Mouse (Mus musculus): ENCODE measurements around the gene Dvl2. TPM values are rescaled to one million over a fixed set of nuclear protein-coding genes. Genes with fewer than 3 reads are reported as not detected.

Gene Dvl2
- polyA plus RNA-seq, 1 experiment, result 28.6 TPM

DNA sequence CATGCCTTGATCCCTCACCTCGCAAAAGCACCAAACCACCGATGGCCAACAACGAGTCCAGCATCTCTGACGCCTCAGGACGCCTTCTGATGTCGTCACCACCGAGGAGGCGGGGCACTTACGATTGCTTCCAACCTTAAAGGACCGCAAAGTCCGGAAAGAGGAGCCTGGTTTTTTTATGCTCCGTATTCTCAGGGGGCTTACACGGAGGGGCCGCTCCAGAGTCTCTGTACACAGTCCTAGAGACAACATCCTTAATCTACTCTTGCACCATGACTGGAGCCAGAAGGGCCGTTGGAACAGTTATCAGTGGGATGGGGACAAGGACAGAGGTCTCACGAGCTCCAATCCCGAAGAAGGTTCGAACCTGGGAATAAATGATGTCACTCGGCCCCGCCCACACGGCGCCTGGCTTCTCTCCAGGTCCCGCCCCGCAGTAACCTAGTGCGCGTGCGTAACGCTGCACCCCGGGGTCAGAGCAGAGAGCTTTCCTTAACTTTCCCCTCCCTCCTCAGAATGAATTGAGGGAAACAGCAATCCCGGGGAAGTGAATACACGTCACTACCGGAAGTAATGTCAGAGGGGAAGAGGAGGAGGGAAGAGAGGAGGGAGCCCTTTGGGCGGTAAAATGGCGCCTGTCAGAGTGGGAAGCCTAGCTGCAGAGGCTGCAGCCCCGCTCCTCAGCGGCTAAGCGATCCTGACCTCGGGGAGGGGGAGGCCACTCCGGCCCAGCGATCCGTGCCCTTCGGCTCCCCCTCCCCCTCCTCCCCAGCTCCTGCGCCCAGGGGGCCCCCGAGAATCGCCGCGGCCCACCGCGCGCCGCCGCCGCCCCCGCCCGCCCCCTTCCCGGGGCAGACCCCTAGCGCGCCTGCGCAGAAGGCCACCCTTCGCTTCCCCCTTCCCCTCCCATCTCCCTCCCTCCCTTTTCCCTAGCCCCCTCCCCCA, 19.9 kb upstream of the Dvl2 start:
- Histone ChIP-seq H3K9me3 (no peaks in the 10 kb centered on the region), H3K27me3 (replicated peaks) (no peaks in the 10 kb centered on the region), H3K4me1 (peaks cover 44% of the 10 kb centered on the region), H3K36me3 (replicated peaks; ENCODE audit: low read length) (peaks cover 59% of the 10 kb centered on the region), H3K4me3 (replicated peaks) (peak overlapping the region; percentile 95)
- TF ChIP-seq GATA1 (IDR thresholded peaks at IDR 0.05; ENCODE audit: borderline replicate concordance, low read length) (no peak), FLI1 (IDR thresholded peaks at IDR 0.05; ENCODE audit: low read length) (peak; percentile 90; the same call in 1 of the 2 replicates)

DNA sequence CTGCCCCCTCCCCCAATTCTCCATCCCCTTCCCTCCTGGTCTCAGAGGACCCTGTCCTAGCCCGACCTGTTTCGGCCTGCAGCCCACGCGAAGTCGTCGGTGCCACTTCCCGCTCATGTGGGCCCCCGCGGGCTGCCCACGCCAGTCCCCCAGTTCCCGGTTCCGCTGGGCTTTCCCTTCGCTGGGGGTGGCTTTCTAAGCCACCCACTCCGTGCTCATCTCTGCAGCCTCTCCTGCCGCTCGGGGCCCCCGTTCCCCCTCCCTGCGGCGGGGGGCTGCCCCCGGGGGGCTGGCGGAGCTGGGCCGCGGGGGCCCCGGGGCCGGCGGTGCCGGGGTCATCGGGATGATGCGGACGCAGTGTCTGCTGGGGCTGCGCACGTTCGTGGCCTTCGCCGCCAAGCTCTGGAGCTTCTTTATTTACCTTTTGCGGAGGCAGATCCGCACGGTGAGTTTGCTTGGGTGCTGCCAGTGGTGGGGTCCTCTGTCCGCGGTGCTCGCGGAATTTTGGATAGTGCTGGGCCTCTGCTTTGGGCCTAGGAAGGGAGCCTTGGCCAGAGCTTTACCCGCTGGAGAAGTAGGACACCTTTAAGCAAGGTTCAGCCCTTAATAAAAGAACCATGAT, 19.1 kb upstream of the Dvl2 start, which contains the start of gene Ctdnep1:
Gene Ctdnep1 (plus strand): TSS at position 16 of the 622 bp plus-strand sequence.
- TF ChIP-seq FLI1 (IDR thresholded peaks at IDR 0.05; ENCODE audit: low read length) (no peak), GATA1 (IDR thresholded peaks at IDR 0.05; ENCODE audit: borderline replicate concordance, low read length) (no peak)
- peak within 1 kb of the TSS; percentile 95 for H3K4me3 ChIP-seq (replicated peaks)
- H3K9me3 ChIP-seq, result no peaks in the 10 kb centered on the region
- peaks cover 57% of the 10 kb centered on the region for H3K36me3 ChIP-seq (replicated peaks; ENCODE audit: low read length)
- no peaks in the 10 kb centered on the region for H3K27me3 ChIP-seq (replicated peaks)
- peaks cover 44% of the 10 kb centered on the region for H3K4me1 ChIP-seq

DNA sequence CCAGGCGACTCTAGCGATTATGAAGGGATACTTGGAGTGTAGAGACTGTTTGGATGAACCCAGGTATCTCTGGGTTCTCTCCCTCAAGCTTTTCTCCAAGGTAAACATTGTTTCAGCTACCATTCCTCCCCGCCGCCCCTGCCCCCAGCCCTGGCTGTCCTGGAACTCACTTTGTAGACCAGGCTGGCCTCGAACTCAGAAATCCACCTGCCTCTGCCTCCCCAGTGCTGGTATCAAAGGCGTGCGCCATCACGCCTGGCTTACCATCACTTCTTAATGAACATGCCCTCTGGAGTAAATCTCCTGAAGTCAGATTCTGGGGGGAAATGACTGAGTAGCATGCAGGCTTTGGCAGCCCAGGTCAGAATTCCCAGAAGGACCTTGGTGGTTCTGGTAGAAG, 18.2 kb upstream of the Dvl2 start, which contains the start of gene Elp5:
Gene Elp5 (minus strand): TSS at position 293 of the 400 bp plus-strand sequence.
- Histone ChIP-seq H3K9me3 (no peaks in the 10 kb centered on the region), H3K36me3 (replicated peaks; ENCODE audit: low read length) (peaks cover 58% of the 10 kb centered on the region), H3K4me1 (peaks cover 44% of the 10 kb centered on the region), H3K27me3 (replicated peaks) (no peaks in the 10 kb centered on the region), H3K4me3 (replicated peaks) (peak within 1 kb of the TSS; percentile 95)
- no peak for TF ChIP-seq FLI1 (IDR thresholded peaks at IDR 0.05; ENCODE audit: low read length)

DNA sequence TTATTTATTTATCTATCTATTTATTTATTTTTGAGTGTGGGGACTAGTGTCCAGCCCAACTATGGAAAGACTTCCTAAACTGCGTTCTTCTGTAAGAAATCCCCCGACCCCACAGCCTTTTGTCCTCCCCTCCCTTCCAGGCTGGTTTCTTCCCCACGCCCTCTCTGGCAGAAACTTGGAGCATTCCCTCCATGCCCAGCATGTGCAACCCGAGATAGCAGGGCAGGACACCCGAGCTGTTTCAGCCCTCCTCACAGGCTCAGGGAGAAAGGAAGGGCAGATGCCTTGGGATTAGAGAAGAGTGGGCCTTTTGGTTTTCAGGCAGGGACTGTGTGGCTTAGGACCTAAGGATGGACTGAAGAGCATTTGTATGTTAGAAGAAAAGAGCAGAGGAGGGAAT, 17.5 kb upstream of the Dvl2 start:
- H3K36me3 ChIP-seq (replicated peaks; ENCODE audit: low read length), result peaks cover 59% of the 10 kb centered on the region

DNA sequence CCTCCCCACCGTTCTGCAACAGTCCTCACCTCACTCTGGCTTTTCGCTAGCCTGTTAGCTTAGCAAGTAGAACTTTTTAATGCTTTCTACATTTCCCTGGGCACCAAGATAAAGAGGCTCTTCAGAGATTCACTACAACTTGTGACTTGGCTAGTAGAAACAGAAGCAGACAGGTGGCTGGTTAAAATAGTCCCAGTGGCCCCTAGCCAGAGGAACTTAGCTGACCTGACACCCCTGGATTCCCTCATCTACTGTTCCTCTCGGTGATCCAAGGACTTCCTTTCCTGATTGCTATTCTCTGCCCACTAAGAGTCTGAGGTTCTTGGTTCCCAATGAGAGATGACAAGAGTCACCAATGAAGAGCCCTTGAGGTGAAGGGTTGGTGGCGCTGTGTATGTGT, 17.0 kb upstream of the Dvl2 start:
- no peaks in the 10 kb centered on the region for H3K27me3 ChIP-seq (replicated peaks)
- TF ChIP-seq GATA1 (IDR thresholded peaks at IDR 0.05; ENCODE audit: borderline replicate concordance, low read length) (no peak), FLI1 (IDR thresholded peaks at IDR 0.05; ENCODE audit: low read length) (no peak)
- H3K9me3 ChIP-seq, result no peaks in the 10 kb centered on the region
- peak overlapping the region; percentile 79 for H3K4me3 ChIP-seq (replicated peaks)
- peaks cover 60% of the 10 kb centered on the region for H3K36me3 ChIP-seq (replicated peaks; ENCODE audit: low read length)
- H3K4me1 ChIP-seq, result peaks cover 49% of the 10 kb centered on the region

More for the DNA sequence above, 17.5 kb upstream of the Dvl2 start:
- peak overlapping the region; percentile 95 for H3K4me3 ChIP-seq (replicated peaks)
- H3K4me1 ChIP-seq, result peaks cover 45% of the 10 kb centered on the region
- no peak for TF ChIP-seq FLI1 (IDR thresholded peaks at IDR 0.05; ENCODE audit: low read length)
- TF ChIP-seq GATA1 (IDR thresholded peaks at IDR 0.05; ENCODE audit: borderline replicate concordance, low read length), result no peak
- H3K27me3 ChIP-seq (replicated peaks), result no peaks in the 10 kb centered on the region
- H3K9me3 ChIP-seq, result no peaks in the 10 kb centered on the region

DNA sequence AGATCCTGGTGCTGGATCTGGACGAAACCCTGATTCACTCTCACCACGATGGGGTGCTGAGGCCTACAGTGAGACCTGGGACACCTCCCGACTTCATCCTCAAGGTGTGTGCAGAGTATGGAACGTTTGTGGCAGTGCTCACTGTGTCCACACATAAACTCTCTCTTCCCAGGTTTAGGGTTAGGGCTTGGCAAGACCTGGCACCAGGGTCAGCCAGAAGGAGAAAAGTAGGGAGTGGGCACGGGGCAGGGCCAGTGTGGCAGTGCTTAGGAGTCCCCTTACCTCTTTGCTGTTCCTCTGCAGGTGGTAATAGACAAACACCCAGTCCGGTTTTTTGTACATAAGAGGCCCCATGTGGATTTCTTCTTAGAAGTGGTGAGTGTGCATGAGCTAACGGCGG, 16.0 kb upstream of the Dvl2 start:
- Histone ChIP-seq H3K27me3 (replicated peaks) (no peaks in the 10 kb centered on the region), H3K9me3 (no peaks in the 10 kb centered on the region), H3K36me3 (replicated peaks; ENCODE audit: low read length) (peaks cover 64% of the 10 kb centered on the region), H3K4me3 (replicated peaks) (no peak overlapping the region), H3K4me1 (peaks cover 41% of the 10 kb centered on the region)
- no peak for TF ChIP-seq GATA1 (IDR thresholded peaks at IDR 0.05; ENCODE audit: borderline replicate concordance, low read length)
- no peak for TF ChIP-seq FLI1 (IDR thresholded peaks at IDR 0.05; ENCODE audit: low read length)

DNA sequence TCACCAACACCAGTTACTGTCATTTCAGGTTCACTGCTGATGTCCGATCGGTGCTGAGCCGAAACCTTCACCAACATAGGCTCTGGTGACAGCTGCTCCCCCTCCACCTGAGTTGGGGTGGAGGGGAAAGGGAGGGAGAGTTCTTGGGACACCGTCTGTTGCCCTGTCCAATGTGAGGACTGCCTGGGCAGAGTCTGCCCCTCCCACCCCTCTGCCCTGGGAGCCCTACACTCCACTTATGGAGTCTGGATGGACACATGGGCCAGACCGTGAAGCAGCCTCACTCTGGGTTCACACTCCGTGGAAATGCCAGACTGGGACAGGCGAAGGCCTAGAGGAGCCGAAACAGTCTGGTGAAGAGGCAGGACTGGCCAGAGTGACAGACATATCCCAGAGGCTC, 10.4 kb upstream of the Dvl2 start:
- Histone ChIP-seq H3K4me1 (peaks cover 43% of the 10 kb centered on the region), H3K36me3 (replicated peaks; ENCODE audit: low read length) (peaks cover 77% of the 10 kb centered on the region), H3K27me3 (replicated peaks) (no peaks in the 10 kb centered on the region), H3K4me3 (replicated peaks) (peak overlapping the region; percentile 7), H3K9me3 (no peaks in the 10 kb centered on the region)
- TF ChIP-seq FLI1 (IDR thresholded peaks at IDR 0.05; ENCODE audit: low read length), result no peak
- no peak for TF ChIP-seq GATA1 (IDR thresholded peaks at IDR 0.05; ENCODE audit: borderline replicate concordance, low read length)

DNA sequence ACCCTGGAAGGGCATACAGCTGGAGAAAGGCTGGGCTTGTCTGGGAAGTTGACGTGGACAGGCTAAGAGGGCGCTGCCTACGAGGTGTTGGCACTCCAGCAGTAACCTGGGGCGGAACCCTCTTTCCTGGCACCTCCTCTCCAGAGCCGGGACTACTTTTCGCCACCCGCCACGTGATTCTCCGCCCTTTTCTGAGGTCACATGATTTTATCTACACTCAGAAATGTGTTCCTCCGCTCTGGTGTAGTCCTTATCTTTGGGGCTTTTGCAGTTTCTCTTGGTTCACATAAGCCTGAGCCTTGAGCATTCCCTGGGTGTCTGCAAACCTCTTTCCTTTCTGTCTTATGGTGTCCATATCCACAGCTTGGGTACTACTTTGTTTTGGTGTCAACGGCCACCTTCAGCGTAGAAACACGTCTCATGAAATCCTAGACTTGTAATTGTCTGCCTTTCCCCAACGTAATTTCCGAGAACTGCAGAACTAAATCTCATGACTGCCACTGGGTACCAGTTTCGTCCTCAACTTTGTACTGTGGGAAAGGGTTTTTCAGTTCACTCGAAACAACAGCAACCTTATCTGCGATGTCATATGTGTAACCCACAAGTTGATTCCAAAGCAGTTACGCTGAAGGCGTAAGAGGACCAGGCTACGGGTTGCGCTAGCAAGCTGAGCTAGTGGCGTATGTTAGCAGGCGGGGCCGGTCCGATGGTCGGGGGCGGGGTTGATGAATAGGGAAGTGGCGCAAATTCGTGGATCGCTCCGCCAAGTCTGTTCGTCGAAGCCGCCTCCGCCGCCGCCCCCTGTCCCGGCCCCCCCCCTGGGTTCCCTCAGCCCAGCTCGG, 9.3 kb upstream of the Dvl2 start, which contains the start of gene Gabarap:
Gene Gabarap (plus strand): TSS at position 294 of the 842 bp plus-strand sequence.
- peaks cover 70% of the 10 kb centered on the region for H3K36me3 ChIP-seq (replicated peaks; ENCODE audit: low read length)
- H3K9me3 ChIP-seq, result no peaks in the 10 kb centered on the region
- TF ChIP-seq FLI1 (IDR thresholded peaks at IDR 0.05; ENCODE audit: low read length) (no peak), GATA1 (IDR thresholded peaks at IDR 0.05; ENCODE audit: borderline replicate concordance, low read length) (peak; percentile 78; the same call in 1 of the 3 replicates)
- peaks cover 43% of the 10 kb centered on the region for H3K4me1 ChIP-seq
- no peaks in the 10 kb centered on the region for H3K27me3 ChIP-seq (replicated peaks)
- H3K4me3 ChIP-seq (replicated peaks), result peak within 1 kb of the TSS; percentile 96

DNA sequence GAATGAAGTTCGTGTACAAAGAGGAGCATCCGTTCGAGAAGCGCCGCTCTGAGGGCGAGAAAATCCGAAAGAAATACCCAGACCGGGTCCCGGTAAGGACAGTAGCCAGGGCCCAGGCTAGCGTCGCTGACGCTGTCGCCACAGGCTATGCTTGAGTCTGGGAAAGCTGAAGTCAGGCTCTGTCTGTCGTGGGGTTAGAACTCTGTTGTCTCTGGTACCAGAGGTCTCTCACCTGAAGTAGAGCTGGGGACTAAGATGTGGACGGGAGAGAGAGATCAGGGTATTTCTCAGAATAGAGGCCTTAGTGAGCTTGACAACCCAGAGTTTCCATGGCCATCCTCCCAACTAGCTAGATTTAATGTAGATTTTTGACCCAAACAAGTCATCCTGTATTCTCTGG, 8.7 kb upstream of the Dvl2 start:
- H3K9me3 ChIP-seq, result no peaks in the 10 kb centered on the region
- peak overlapping the region; percentile 96 for H3K4me3 ChIP-seq (replicated peaks)
- peaks cover 64% of the 10 kb centered on the region for H3K36me3 ChIP-seq (replicated peaks; ENCODE audit: low read length)
- H3K27me3 ChIP-seq (replicated peaks), result no peaks in the 10 kb centered on the region
- TF ChIP-seq FLI1 (IDR thresholded peaks at IDR 0.05; ENCODE audit: low read length) (no peak), GATA1 (IDR thresholded peaks at IDR 0.05; ENCODE audit: borderline replicate concordance, low read length) (no peak)
- peaks cover 43% of the 10 kb centered on the region for H3K4me1 ChIP-seq
